Mouse (Mus musculus) intestine, embryonic 16.5 days (tissue): ENCODE measurements around the gene Bcas1. TPM values are rescaled to one million over a fixed set of nuclear protein-coding genes. Genes with fewer than 3 reads are reported as not detected.

Experiments
- ATAC-seq: fragments of 200-750 bp; cut with Nextera tagmentation; 2 replicates; pipeline ENCODE4 v1.8.0; 2017; ENCODE audit warnings: moderate TSS enrichment, moderate library complexity
- H3K27ac ChIP-seq: fragments of 300-500 bp; sonication (generic); 2 replicates; pipeline ENCODE4 v1.5.1; 2014; ENCODE audit warnings: mild to moderate bottlenecking, low read length
- H3K27me3 ChIP-seq: fragments of 300-500 bp; sonication (generic); replicated peaks from 2 replicates; pipeline ENCODE4 v1.6.1; 2014; ENCODE audit warnings: low read length, control low read depth, mixed read lengths; ENCODE audit not compliant: control insufficient read depth, insufficient read depth
- H3K36me3 ChIP-seq: fragments of 300-500 bp; sonication (generic); 2 replicates; pipeline ENCODE4 v1.6.1; 2014; ENCODE audit warnings: low read length, control low read depth; ENCODE audit not compliant: control insufficient read depth, insufficient read depth
- H3K4me1 ChIP-seq: fragments of 300-500 bp; sonication (generic); 2 replicates; pipeline ENCODE4 v1.6.1; 2014; ENCODE audit warnings: low read length, control low read depth, mixed read lengths; ENCODE audit not compliant: control insufficient read depth, insufficient read depth
- H3K4me2 ChIP-seq: fragments of 300-500 bp; sonication (generic); 2 replicates; pipeline ENCODE4 v1.6.1; 2014; ENCODE audit warnings: low read depth, low read length, control low read depth
- H3K4me3 ChIP-seq: fragments of 300-500 bp; sonication (generic); 2 replicates; pipeline ENCODE4 v1.5.1; 2014; ENCODE audit warnings: mild to moderate bottlenecking, low read length
- H3K9ac ChIP-seq: fragments of 300-500 bp; sonication (generic); 2 replicates; pipeline ENCODE4 v1.6.1; 2014; ENCODE audit warnings: low read depth, low read length
- H3K9me3 ChIP-seq: fragments of 300-500 bp; sonication (generic); 2 replicates; pipeline ENCODE4 v1.6.1; 2016; ENCODE audit warnings: low read length, control low read depth; ENCODE audit not compliant: control insufficient read depth
- WGBS: fragments of 180-500 bp; shearing (Covaris S2); extraction: QIAGEN DNeasy Blood & Tissue Kit; methylation state at CpG from one replicate; pipeline ENCODE4 v1.1.7; 2014; 5-methylcytosine and 5-hydroxymethylcytosine counted together
- polyA plus RNA-seq: library from polyadenylated mRNA; unstranded; fragments of >200 nt; fragmentation: Nextera tagmentation; extraction: Ambion mirVana; gene quantifications from 2 replicates; pipeline ENCODE4 v1.2.1, GENCODE M21; 2015

Gene Bcas1
- polyA plus RNA-seq, result 9.5 and 12.1 TPM in 2 replicates

GRCm38 (mm10) chr2:170427704-170428103, at the start of gene Bcas1:
Bcas1 (minus strand) TSS chr2:170427845.
- Histone ChIP-seq H3K9me3 (no peaks in the 10 kb centered on the region), H3K4me1 (no peaks in the 10 kb centered on the region), H3K27ac (no peak within 1 kb of the TSS), H3K4me2 (no peak within 1 kb of the TSS), H3K4me3 (no peak within 1 kb of the TSS), H3K9ac (no peak within 1 kb of the TSS), H3K36me3 (no peaks in the 10 kb centered on the region), H3K27me3 (no peaks in the 10 kb centered on the region)
- WGBS, result 54% methylated on average over 8 of the region's 8 CpGs
- ATAC-seq, result peak; percentile 71

GRCm38 (mm10) chr2:170476643-170477042, 49.0 kb upstream of the Bcas1 start:
- H3K36me3 ChIP-seq, result no peaks in the 10 kb centered on the region
- H3K4me3 ChIP-seq, result no peak overlapping the region
- H3K9ac ChIP-seq, result no peak overlapping the region
- H3K4me1 ChIP-seq, result no peaks in the 10 kb centered on the region
- no peaks in the 10 kb centered on the region for H3K27me3 ChIP-seq
- no peaks in the 10 kb centered on the region for H3K9me3 ChIP-seq
- H3K4me2 ChIP-seq, result no peak overlapping the region
- no peak for ATAC-seq
- WGBS, result 79% methylated on average over 8 of the region's 8 CpGs
- no peak overlapping the region for H3K27ac ChIP-seq

GRCm38 (mm10) chr2:170476215-170476614, 48.6 kb upstream of the Bcas1 start:
- ATAC-seq, result no peak

DNA sequence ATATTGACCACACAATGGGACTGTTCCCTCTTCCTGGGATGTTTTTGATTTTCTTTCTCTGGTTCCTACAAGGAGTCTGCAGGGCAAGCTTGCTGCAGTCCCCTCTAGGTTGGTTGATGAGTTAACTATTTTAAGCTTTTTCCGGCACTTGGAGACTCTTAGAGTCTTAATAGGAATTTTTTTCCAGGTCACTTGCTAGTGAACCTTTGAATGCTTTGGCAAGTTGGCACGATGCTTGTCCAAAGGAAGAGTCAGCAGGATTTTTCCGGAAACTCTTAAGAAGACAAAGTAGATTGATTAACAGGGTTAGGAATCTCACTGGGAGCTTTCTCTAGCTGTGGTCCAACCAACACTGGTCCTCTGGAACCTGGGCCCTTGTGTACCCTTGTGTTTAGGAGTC, 47.5 kb upstream of the Bcas1 start:
- no peaks in the 10 kb centered on the region for H3K4me1 ChIP-seq
- H3K9me3 ChIP-seq, result no peaks in the 10 kb centered on the region
- H3K9ac ChIP-seq, result no peak overlapping the region
- no peaks in the 10 kb centered on the region for H3K27me3 ChIP-seq
- no peak overlapping the region for H3K4me2 ChIP-seq
- H3K36me3 ChIP-seq, result no peaks in the 10 kb centered on the region
- no peak for ATAC-seq
- no peak overlapping the region for H3K27ac ChIP-seq
- WGBS, result 83% methylated on average over 3 of the region's 3 CpGs
- H3K4me3 ChIP-seq, result no peak overlapping the region

More at GRCm38 (mm10) chr2:170476215-170476614, 48.6 kb upstream of the Bcas1 start:
- H3K27me3 ChIP-seq, result no peaks in the 10 kb centered on the region
- H3K4me2 ChIP-seq, result no peak overlapping the region
- H3K4me3 ChIP-seq, result no peak overlapping the region
- WGBS, result 80% methylated on average over 11 of the region's 11 CpGs
- H3K9ac ChIP-seq, result no peak overlapping the region
- H3K4me1 ChIP-seq, result no peaks in the 10 kb centered on the region
- H3K9me3 ChIP-seq, result no peaks in the 10 kb centered on the region
- H3K27ac ChIP-seq, result no peak overlapping the region
- no peaks in the 10 kb centered on the region for H3K36me3 ChIP-seq

DNA sequence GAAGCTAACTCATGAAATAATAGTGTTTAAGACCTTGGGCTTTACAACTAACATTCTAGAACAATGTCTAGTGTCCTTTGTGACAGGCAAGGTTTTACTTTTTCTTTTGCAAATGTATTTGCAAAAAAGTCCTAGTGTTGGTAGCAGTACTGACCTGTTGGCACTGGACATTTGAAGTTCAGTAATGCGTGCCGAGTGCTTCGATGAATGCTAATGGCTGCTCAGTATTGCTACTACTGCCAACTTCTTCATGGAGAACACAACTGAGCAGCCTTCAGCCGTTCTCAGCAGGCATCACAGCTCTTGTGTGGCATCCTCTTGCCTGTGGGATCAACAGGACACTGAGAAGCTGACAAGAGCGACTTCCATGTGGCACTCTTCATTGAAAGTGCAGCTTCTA, 46.5 kb upstream of the Bcas1 start:
- no peak overlapping the region for H3K4me2 ChIP-seq
- 95% methylated on average over 5 of the region's 5 CpGs for WGBS
- H3K9ac ChIP-seq, result no peak overlapping the region
- ATAC-seq, result no peak
- no peaks in the 10 kb centered on the region for H3K4me1 ChIP-seq
- no peaks in the 10 kb centered on the region for H3K36me3 ChIP-seq
- no peak overlapping the region for H3K27ac ChIP-seq
- H3K27me3 ChIP-seq, result no peaks in the 10 kb centered on the region
- H3K9me3 ChIP-seq, result no peaks in the 10 kb centered on the region
- H3K4me3 ChIP-seq, result no peak overlapping the region

DNA sequence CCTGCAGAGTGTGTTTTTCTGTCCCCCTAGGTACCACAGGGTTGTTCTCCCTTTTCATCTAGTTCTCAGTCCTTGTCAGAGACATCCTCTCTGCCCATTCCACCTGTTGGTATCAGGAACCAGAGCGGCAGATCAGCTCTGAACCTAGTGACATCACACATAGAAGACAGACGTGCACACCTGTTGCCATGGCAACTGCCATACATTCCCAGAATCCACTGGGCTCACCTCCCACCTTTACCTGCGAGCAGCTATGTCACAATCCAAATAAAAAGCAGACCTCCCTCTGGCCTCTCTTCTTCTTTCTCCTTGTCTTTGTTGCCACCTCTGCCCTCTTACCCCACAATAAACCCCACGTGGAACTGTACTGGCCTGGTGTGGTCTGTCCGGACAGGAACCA, 42.9 kb upstream of the Bcas1 start:
- H3K4me3 ChIP-seq, result no peak overlapping the region
- no peak overlapping the region for H3K9ac ChIP-seq
- H3K4me2 ChIP-seq, result no peak overlapping the region
- WGBS, result 67% methylated on average over 5 of the region's 5 CpGs
- no peaks in the 10 kb centered on the region for H3K27me3 ChIP-seq
- H3K27ac ChIP-seq, result no peak overlapping the region
- H3K36me3 ChIP-seq, result no peaks in the 10 kb centered on the region
- ATAC-seq, result no peak
- H3K4me1 ChIP-seq, result no peaks in the 10 kb centered on the region
- H3K9me3 ChIP-seq, result no peaks in the 10 kb centered on the region

- no peak overlapping the region for H3K27ac ChIP-seq
- no peak overlapping the region for H3K4me3 ChIP-seq
- no peaks in the 10 kb centered on the region for H3K36me3 ChIP-seq
- peak; percentile 60 for ATAC-seq
- no peaks in the 10 kb centered on the region for H3K4me1 ChIP-seq
- H3K27me3 ChIP-seq, result no peaks in the 10 kb centered on the region
- no peak overlapping the region for H3K4me2 ChIP-seq
- H3K9me3 ChIP-seq, result no peaks in the 10 kb centered on the region
- no peak overlapping the region for H3K9ac ChIP-seq
- WGBS, result 12% methylated on average over 10 of the region's 10 CpGs
Observed at GRCm38 (mm10) chr2:170469616-170470308, 42.1 kb upstream of the Bcas1 start.

- ATAC-seq, result no peak
- H3K36me3 ChIP-seq, result no peaks in the 10 kb centered on the region
- no peak overlapping the region for H3K27ac ChIP-seq
- no peak overlapping the region for H3K4me2 ChIP-seq
- H3K9ac ChIP-seq, result no peak overlapping the region
- no peak overlapping the region for H3K4me3 ChIP-seq
- H3K9me3 ChIP-seq, result no peaks in the 10 kb centered on the region
- H3K27me3 ChIP-seq, result no peaks in the 10 kb centered on the region
- no peaks in the 10 kb centered on the region for H3K4me1 ChIP-seq
Observed at GRCm38 (mm10) chr2:170468009-170468408, 40.4 kb upstream of the Bcas1 start.

DNA sequence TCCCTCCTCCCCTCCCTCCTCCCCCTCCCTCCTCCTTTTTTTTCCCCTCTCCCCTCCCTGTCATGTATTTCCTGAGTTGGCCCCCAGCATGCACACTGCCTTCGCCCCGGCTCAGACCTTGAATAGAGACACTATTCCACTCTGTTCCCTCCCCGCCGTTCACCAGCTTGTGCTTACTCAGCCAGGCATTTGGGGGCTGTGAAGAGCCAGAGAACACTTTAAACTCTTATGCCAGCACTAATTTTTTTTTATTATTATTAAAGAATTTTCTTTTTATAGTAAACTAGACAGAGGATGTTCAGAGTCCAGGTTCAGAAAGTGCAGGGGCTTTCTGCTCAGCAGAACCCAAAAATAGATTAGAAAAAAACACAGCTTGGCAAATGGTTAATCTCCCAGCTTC, 37.2 kb upstream of the Bcas1 start:
- H3K4me1 ChIP-seq, result peaks cover 6% of the 10 kb centered on the region; the same call in 1 of the 2 replicates
- WGBS, result 40% methylated on average over 4 of the region's 4 CpGs

GRCm38 (mm10) chr2:170461652-170462051, 34.0 kb upstream of the Bcas1 start:
- ATAC-seq, result peak; percentile 67

More for the DNA sequence above, 37.2 kb upstream of the Bcas1 start:
- Histone ChIP-seq H3K9me3 (no peaks in the 10 kb centered on the region), H3K27me3 (no peaks in the 10 kb centered on the region), H3K4me2 (no peak overlapping the region), H3K36me3 (no peaks in the 10 kb centered on the region), H3K9ac (no peak overlapping the region), H3K27ac (no peak overlapping the region), H3K4me3 (no peak overlapping the region)
- no peak for ATAC-seq

More at GRCm38 (mm10) chr2:170461652-170462051, 34.0 kb upstream of the Bcas1 start:
- H3K4me1 ChIP-seq, result peaks cover 9% of the 10 kb centered on the region; the same call in 1 of the 2 replicates
- H3K27ac ChIP-seq, result no peak overlapping the region
- H3K4me3 ChIP-seq, result no peak overlapping the region
- H3K27me3 ChIP-seq, result no peaks in the 10 kb centered on the region
- H3K36me3 ChIP-seq, result no peaks in the 10 kb centered on the region
- H3K9ac ChIP-seq, result no peak overlapping the region
- no peak overlapping the region for H3K4me2 ChIP-seq
- WGBS, result 49% methylated on average over 7 of the region's 7 CpGs
- no peaks in the 10 kb centered on the region for H3K9me3 ChIP-seq
